Mouse (Mus musculus): ENCODE measurements around the gene Klhl15.
"Not testable (repeated sequence)": the region's sequence is repeated elsewhere in the genome, so short reads cannot be mapped to it uniquely, and the experiment has no call there.

The Klhl15 gene

GRCm38 (mm10) chrX:94234532-94235189 is at the start of gene Klhl15:
Gene Klhl15 (plus strand): TSS chrX:94234599.
- DNase-seq (ENCODE audit: low spot score), result peak; percentile 75

GRCm38 (mm10) chrX:94185156-94185555 is 49.2 kb upstream of the Klhl15 start:
- DNase-seq (ENCODE audit: low spot score), result no peak

- not testable (repeated sequence) for DNase-seq (ENCODE audit: low spot score)
Observed at GRCm38 (mm10) chrX:94193901-94194300, 40.5 kb upstream of the Klhl15 start.

GRCm38 (mm10) chrX:94197789-94198188 is 36.6 kb upstream of the Klhl15 start:
- no peak for DNase-seq (ENCODE audit: low spot score)

- DNase-seq (ENCODE audit: low spot score), result no peak
Observed at GRCm38 (mm10) chrX:94212264-94212596, 22.2 kb upstream of the Klhl15 start.

GRCm38 (mm10) chrX:94212597-94213321 is 21.6 kb upstream of the Klhl15 start, which contains the start of gene Eif2s3x:
Gene Eif2s3x (minus strand): TSS chrX:94212862.
- peak; percentile 74 for DNase-seq (ENCODE audit: low spot score)

GRCm38 (mm10) chrX:94213384-94213783 is 21.0 kb upstream of the Klhl15 start:
- no peak for DNase-seq (ENCODE audit: low spot score)

- DNase-seq (ENCODE audit: low spot score), result no peak
Observed at GRCm38 (mm10) chrX:94233432-94233831, 967 bp upstream of the Klhl15 start.

- no peak for DNase-seq (ENCODE audit: low spot score)
Observed at GRCm38 (mm10) chrX:94233936-94234531, 365 bp upstream of the Klhl15 start.

- DNase-seq (ENCODE audit: low spot score), result no peak
Observed at GRCm38 (mm10) chrX:94235190-94235555, 774 bp downstream of the Klhl15 start.

- no peak for DNase-seq (ENCODE audit: low spot score)
Observed at GRCm38 (mm10) chrX:94235601-94236000, 1.2 kb downstream of the Klhl15 start.

- peak; percentile 7 for DNase-seq (ENCODE audit: low spot score)
Observed at GRCm38 (mm10) chrX:94288923-94289322, 54.5 kb downstream of the Klhl15 start.

GRCm38 (mm10) chrX:94302928-94303327 is 68.5 kb downstream of the Klhl15 start:
- DNase-seq (ENCODE audit: low spot score), result no peak

GRCm38 (mm10) chrX:94321036-94321902 is 86.9 kb downstream of the Klhl15 start:
- peak; percentile 11 for DNase-seq (ENCODE audit: low spot score)
